Mouse (Mus musculus): ENCODE data around the gene Apoc3.

DNA sequence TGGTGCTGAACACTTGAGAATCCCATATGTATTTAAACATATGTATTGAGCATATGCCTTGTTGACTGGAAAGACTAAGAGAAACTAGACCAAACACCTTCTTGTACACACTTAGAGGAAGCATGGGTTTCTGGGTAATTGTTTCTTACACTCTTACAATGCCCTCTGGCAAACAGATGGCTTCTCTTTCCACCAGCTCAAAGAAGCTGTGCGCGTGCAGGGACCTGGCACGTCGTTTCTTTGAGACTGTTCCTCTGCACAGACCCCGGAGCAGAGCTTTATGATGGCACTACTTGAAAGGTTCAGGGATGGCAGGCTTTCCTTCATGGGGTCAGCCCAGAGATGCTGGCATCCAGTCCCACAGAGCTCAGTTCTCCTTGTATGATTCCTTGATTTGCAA lies 46.5 kb downstream of the Apoc3 start:
- TF ChIP-seq CTCF (IDR thresholded peaks at IDR 0.05; ENCODE audit: low read depth, low read length): no peak
- TF ChIP-seq POLR2AphosphoS5 (IDR thresholded peaks at IDR 0.05; ENCODE audit: insufficient replicate concordance, low read depth, low read length): no peak

All from G1E (cell line).